Mouse (Mus musculus): ENCODE measurements around the gene 4930562C15Rik. TPM values are rescaled to one million over a fixed set of nuclear protein-coding genes. Genes with fewer than 3 reads are reported as not detected.

Gene 4930562C15Rik
- polyA plus RNA-seq, 1 experiment from 2014 or later, result 0.11 TPM

- WGBS, result 62% methylated on average over 7 of the region's 7 CpGs
- ATAC-seq (ENCODE audit: insufficient number of reproducible peaks, low FRiP score), result no peak
- Histone ChIP-seq H3K4me1 (replicated peaks) (peaks cover 67% of the 10 kb centered on the region), H3K36me3 (peaks cover 3% of the 10 kb centered on the region; the same call in 1 of the 2 replicates), H3K9me3 (replicated peaks) (no peaks in the 10 kb centered on the region), H3K27ac (ENCODE audit: poor library complexity, severe bottlenecking) (no peak overlapping the region), H3K4me2 (no peak overlapping the region), H3K27me3 (replicated peaks) (no peaks in the 10 kb centered on the region), H3K4me3 (no peak overlapping the region), H3K9ac (no peak overlapping the region)
Observed at GRCm38 (mm10) chr16:4894201-4894908, 59.1 kb downstream of the 4930562C15Rik start.

GRCm38 (mm10) chr16:4896249-4897027 is 61.2 kb downstream of the 4930562C15Rik start:
- peak overlapping the region; percentile 42 for H3K9ac ChIP-seq

GRCm38 (mm10) chr16:4897146-4897730 is 62.0 kb downstream of the 4930562C15Rik start:
- no peaks in the 10 kb centered on the region for H3K9me3 ChIP-seq (replicated peaks)
- 56% methylated on average over 7 of the region's 7 CpGs for WGBS
- H3K4me3 ChIP-seq, result no peak overlapping the region
- H3K27ac ChIP-seq (ENCODE audit: poor library complexity, severe bottlenecking), result peak overlapping the region; percentile 86
- no peaks in the 10 kb centered on the region for H3K27me3 ChIP-seq (replicated peaks)
- H3K9ac ChIP-seq, result no peak overlapping the region
- ATAC-seq (ENCODE audit: insufficient number of reproducible peaks, low FRiP score), result 0 out of 2 replicates have a peak, but pooled peaks have one; percentile 24
- H3K4me2 ChIP-seq, result no peak overlapping the region
- H3K4me1 ChIP-seq (replicated peaks), result peaks cover 54% of the 10 kb centered on the region
- peaks cover 9% of the 10 kb centered on the region; the same call in 1 of the 2 replicates for H3K36me3 ChIP-seq

More at GRCm38 (mm10) chr16:4896249-4897027, 61.2 kb downstream of the 4930562C15Rik start:
- Histone ChIP-seq H3K4me1 (replicated peaks) (peaks cover 56% of the 10 kb centered on the region), H3K9me3 (replicated peaks) (no peaks in the 10 kb centered on the region), H3K4me3 (no peak overlapping the region), H3K27ac (ENCODE audit: poor library complexity, severe bottlenecking) (peak overlapping the region; percentile 86), H3K27me3 (replicated peaks) (no peaks in the 10 kb centered on the region), H3K36me3 (peaks cover 9% of the 10 kb centered on the region; the same call in 1 of the 2 replicates), H3K4me2 (peak overlapping the region; percentile 40)
- 24% methylated on average over 5 of the region's 5 CpGs for WGBS
- ATAC-seq (ENCODE audit: insufficient number of reproducible peaks, low FRiP score), result peak; percentile 44; the same call in 1 of the 2 replicates

- Histone ChIP-seq H3K4me2 (no peak overlapping the region), H3K27ac (ENCODE audit: poor library complexity, severe bottlenecking) (no peak overlapping the region), H3K36me3 (0 out of 2 replicates have a peak, but pooled peaks cover 6% of the 10 kb centered on the region), H3K4me3 (no peak overlapping the region), H3K4me1 (replicated peaks) (peaks cover 57% of the 10 kb centered on the region), H3K27me3 (replicated peaks) (no peaks in the 10 kb centered on the region), H3K9ac (no peak overlapping the region), H3K9me3 (replicated peaks) (no peaks in the 10 kb centered on the region)
- ATAC-seq (ENCODE audit: insufficient number of reproducible peaks, low FRiP score), result no peak
- 95% methylated on average over 6 of the region's 6 CpGs for WGBS
Observed at GRCm38 (mm10) chr16:4898881-4899280, 63.7 kb downstream of the 4930562C15Rik start.

GRCm38 (mm10) chr16:4899711-4900110 is 64.5 kb downstream of the 4930562C15Rik start:
- 65% methylated on average over 2 of the region's 2 CpGs for WGBS
- no peak overlapping the region for H3K4me2 ChIP-seq
- no peak overlapping the region for H3K4me3 ChIP-seq
- H3K9ac ChIP-seq, result no peak overlapping the region
- no peak overlapping the region for H3K27ac ChIP-seq (ENCODE audit: poor library complexity, severe bottlenecking)
- no peaks in the 10 kb centered on the region for H3K9me3 ChIP-seq (replicated peaks)
- H3K27me3 ChIP-seq (replicated peaks), result no peaks in the 10 kb centered on the region
- H3K36me3 ChIP-seq, result 0 out of 2 replicates have a peak, but pooled peaks cover 6% of the 10 kb centered on the region
- no peak for ATAC-seq (ENCODE audit: insufficient number of reproducible peaks, low FRiP score)
- peaks cover 54% of the 10 kb centered on the region for H3K4me1 ChIP-seq (replicated peaks)

- peaks cover 49% of the 10 kb centered on the region for H3K4me1 ChIP-seq (replicated peaks)
- H3K36me3 ChIP-seq, result 0 out of 2 replicates have a peak, but pooled peaks cover 6% of the 10 kb centered on the region
- no peak overlapping the region for H3K9ac ChIP-seq
- H3K4me3 ChIP-seq, result no peak overlapping the region
- ATAC-seq (ENCODE audit: insufficient number of reproducible peaks, low FRiP score), result no peak
- H3K9me3 ChIP-seq (replicated peaks), result no peaks in the 10 kb centered on the region
- H3K27ac ChIP-seq (ENCODE audit: poor library complexity, severe bottlenecking), result no peak overlapping the region
- H3K4me2 ChIP-seq, result no peak overlapping the region
- 61% methylated on average over 7 of the region's 7 CpGs for WGBS
- no peaks in the 10 kb centered on the region for H3K27me3 ChIP-seq (replicated peaks)
Observed at GRCm38 (mm10) chr16:4901167-4901566, 66.0 kb downstream of the 4930562C15Rik start.

GRCm38 (mm10) chr16:4902390-4902789 is 67.2 kb downstream of the 4930562C15Rik start:
- no peaks in the 10 kb centered on the region for H3K9me3 ChIP-seq (replicated peaks)
- H3K4me3 ChIP-seq, result no peak overlapping the region
- ATAC-seq (ENCODE audit: insufficient number of reproducible peaks, low FRiP score), result no peak
- H3K36me3 ChIP-seq, result peaks cover 10% of the 10 kb centered on the region
- 63% methylated on average over 2 of the region's 2 CpGs for WGBS
- peaks cover 36% of the 10 kb centered on the region for H3K4me1 ChIP-seq (replicated peaks)
- H3K27me3 ChIP-seq (replicated peaks), result no peaks in the 10 kb centered on the region
- H3K4me2 ChIP-seq, result no peak overlapping the region
- no peak overlapping the region for H3K9ac ChIP-seq
- no peak overlapping the region for H3K27ac ChIP-seq (ENCODE audit: poor library complexity, severe bottlenecking)

- 73% methylated on average over 6 of the region's 6 CpGs for WGBS
- Histone ChIP-seq H3K4me3 (no peak overlapping the region), H3K9me3 (replicated peaks) (no peaks in the 10 kb centered on the region), H3K4me2 (no peak overlapping the region), H3K4me1 (replicated peaks) (peaks cover 34% of the 10 kb centered on the region), H3K27me3 (replicated peaks) (no peaks in the 10 kb centered on the region), H3K36me3 (peaks cover 19% of the 10 kb centered on the region), H3K27ac (ENCODE audit: poor library complexity, severe bottlenecking) (no peak overlapping the region), H3K9ac (no peak overlapping the region)
- ATAC-seq (ENCODE audit: insufficient number of reproducible peaks, low FRiP score), result no peak
Observed at GRCm38 (mm10) chr16:4903491-4904102, 68.4 kb downstream of the 4930562C15Rik start.

- Histone ChIP-seq H3K27ac (ENCODE audit: poor library complexity, severe bottlenecking) (no peak overlapping the region), H3K9me3 (replicated peaks) (no peaks in the 10 kb centered on the region), H3K4me3 (no peak overlapping the region), H3K27me3 (replicated peaks) (no peaks in the 10 kb centered on the region), H3K36me3 (peaks cover 32% of the 10 kb centered on the region), H3K4me2 (no peak overlapping the region), H3K4me1 (replicated peaks) (peaks cover 33% of the 10 kb centered on the region), H3K9ac (no peak overlapping the region)
- ATAC-seq (ENCODE audit: insufficient number of reproducible peaks, low FRiP score), result no peak
- 83% methylated on average over 3 of the region's 3 CpGs for WGBS
Observed at GRCm38 (mm10) chr16:4904878-4905277, 69.7 kb downstream of the 4930562C15Rik start.

GRCm38 (mm10) chr16:4905591-4905990 is 70.4 kb downstream of the 4930562C15Rik start:
- no peak overlapping the region for H3K4me3 ChIP-seq
- no peaks in the 10 kb centered on the region for H3K9me3 ChIP-seq (replicated peaks)
- H3K27me3 ChIP-seq (replicated peaks), result no peaks in the 10 kb centered on the region
- peaks cover 30% of the 10 kb centered on the region for H3K4me1 ChIP-seq (replicated peaks)
- peaks cover 37% of the 10 kb centered on the region for H3K36me3 ChIP-seq
- WGBS, result 43% methylated on average over 1 of the region's 1 CpGs
- no peak overlapping the region for H3K4me2 ChIP-seq
- H3K27ac ChIP-seq (ENCODE audit: poor library complexity, severe bottlenecking), result no peak overlapping the region
- ATAC-seq (ENCODE audit: insufficient number of reproducible peaks, low FRiP score), result no peak
- H3K9ac ChIP-seq, result 0 out of 2 replicates have a peak overlapping the region, but pooled peaks have one; percentile 28
